Mouse (Mus musculus) lung, postnatal 14 days (tissue): ENCODE measurements at regions not wholly inside any gene's neighbourhood (a gene's known extent, or its start where the extent isn't known, plus 50 kb on each side); places are given as distances from the start of the nearest gene placed in this dataset.
A peak's percentile ranks its signal among the peaks of the same experiment; 100 is the strongest.
"Not testable (repeated sequence)": the region's sequence is repeated elsewhere in the genome, so short reads cannot be mapped to it uniquely, and the experiment has no call there.

Experiments used
- DNase-seq: peaks from one replicate; pipeline ENCODE4 v3.0.0; 2021

- DNase-seq: not testable (repeated sequence)
These were observed 694.5 kb downstream of the Dad1 start for GRCm38 (mm10) chr14:53559386-53559920.

- DNase-seq: no peak
These were observed 700.1 kb downstream of the Dad1 start for GRCm38 (mm10) chr14:53553771-53554170.

GRCm38 (mm10) chr14:53547365-53547764 is 706.5 kb downstream of the Dad1 start:
- DNase-seq: not testable (repeated sequence)

- DNase-seq: no peak
These were observed 708.6 kb downstream of the Dad1 start for GRCm38 (mm10) chr14:53545351-53545750.

GRCm38 (mm10) chr14:53541640-53542039 is 712.3 kb downstream of the Dad1 start:
- DNase-seq: peak; percentile 8

- DNase-seq: not testable (repeated sequence)
These were observed 716.0 kb downstream of the Dad1 start for GRCm38 (mm10) chr14:53537895-53538294.

- DNase-seq: not testable (repeated sequence)
These were observed 730.5 kb downstream of the Dad1 start for GRCm38 (mm10) chr14:53523430-53523829.

GRCm38 (mm10) chr14:53518954-53519353 is 735.0 kb downstream of the Dad1 start:
- DNase-seq: not testable (repeated sequence)

GRCm38 (mm10) chr14:53516623-53517238 is 737.2 kb downstream of the Dad1 start:
- not testable (repeated sequence) for DNase-seq

- DNase-seq: peak; percentile 17
These were observed 748.5 kb downstream of the Dad1 start for GRCm38 (mm10) chr14:53505389-53505788.

GRCm38 (mm10) chr14:53488383-53488782 is 765.5 kb downstream of the Dad1 start:
- DNase-seq: not testable (repeated sequence)

- not testable (repeated sequence) for DNase-seq
These were observed 766.3 kb downstream of the Dad1 start for GRCm38 (mm10) chr14:53487611-53488010.

- not testable (repeated sequence) for DNase-seq
These were observed 779.7 kb downstream of the Dad1 start for GRCm38 (mm10) chr14:53474170-53474569.

- DNase-seq: not testable (repeated sequence)
These were observed 793.1 kb downstream of the Dad1 start for GRCm38 (mm10) chr14:53460790-53461189.

GRCm38 (mm10) chr14:53454001-53454400 is 799.9 kb downstream of the Dad1 start:
- DNase-seq: no peak

GRCm38 (mm10) chr14:53439643-53440042 is 814.3 kb downstream of the Dad1 start:
- DNase-seq: not testable (repeated sequence)

GRCm38 (mm10) chr14:53430130-53430529 is 823.8 kb downstream of the Dad1 start:
- DNase-seq: not testable (repeated sequence)

GRCm38 (mm10) chr14:53428447-53428846 is 825.5 kb downstream of the Dad1 start:
- not testable (repeated sequence) for DNase-seq

- not testable (repeated sequence) for DNase-seq
These were observed 826.3 kb downstream of the Dad1 start for GRCm38 (mm10) chr14:53427636-53428035.

GRCm38 (mm10) chr14:53416955-53417354 is 836.9 kb downstream of the Dad1 start:
- DNase-seq: not testable (repeated sequence)

GRCm38 (mm10) chr14:53407500-53408227 is 846.2 kb downstream of the Dad1 start:
- DNase-seq: not testable (repeated sequence)

- DNase-seq: not testable (repeated sequence)
These were observed 863.6 kb downstream of the Dad1 start for GRCm38 (mm10) chr14:53390307-53390706.

- DNase-seq: not testable (repeated sequence)
These were observed 879.0 kb upstream of the Olfr1507 start for GRCm38 (mm10) chr14:53374591-53374990.
